Mouse (Mus musculus) lung, postnatal 36 days (tissue): Measurements from ENCODE around the gene Enpp6.

Source experiments
- DNase-seq: peaks from one replicate; pipeline ENCODE4 v3.0.0; 2022; ENCODE audit warnings: mixed read lengths

Enpp6 gene

GRCm38 (mm10) chr8:46986386-46987140, at the start of gene Enpp6:
Gene Enpp6 (plus strand): TSS chr8:46986887.
- no peak for DNase-seq

- no peak for DNase-seq
These were observed 48.5 kb upstream of the Enpp6 start for GRCm38 (mm10) chr8:46938218-46938617.

DNA sequence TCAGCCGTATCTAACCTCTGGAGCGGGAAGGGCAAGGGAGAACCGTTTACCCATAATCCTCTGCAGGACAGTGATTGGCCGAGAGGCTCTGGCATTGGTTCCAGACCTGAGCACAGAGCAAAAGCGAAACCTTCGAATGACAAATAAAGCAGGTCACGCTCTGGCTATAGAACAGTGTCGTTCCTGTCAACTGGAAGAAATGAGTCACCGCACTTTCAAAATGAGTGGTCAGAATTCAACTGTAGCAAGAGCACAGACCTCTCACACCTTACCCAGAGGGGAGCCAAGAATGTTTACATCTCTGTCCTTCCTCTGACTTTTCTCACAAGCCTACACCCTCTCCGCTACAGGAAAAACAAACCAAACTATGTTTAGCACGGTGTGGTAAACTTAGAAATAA, 45.4 kb upstream of the Enpp6 start:
- DNase-seq = peak; percentile 92

DNA sequence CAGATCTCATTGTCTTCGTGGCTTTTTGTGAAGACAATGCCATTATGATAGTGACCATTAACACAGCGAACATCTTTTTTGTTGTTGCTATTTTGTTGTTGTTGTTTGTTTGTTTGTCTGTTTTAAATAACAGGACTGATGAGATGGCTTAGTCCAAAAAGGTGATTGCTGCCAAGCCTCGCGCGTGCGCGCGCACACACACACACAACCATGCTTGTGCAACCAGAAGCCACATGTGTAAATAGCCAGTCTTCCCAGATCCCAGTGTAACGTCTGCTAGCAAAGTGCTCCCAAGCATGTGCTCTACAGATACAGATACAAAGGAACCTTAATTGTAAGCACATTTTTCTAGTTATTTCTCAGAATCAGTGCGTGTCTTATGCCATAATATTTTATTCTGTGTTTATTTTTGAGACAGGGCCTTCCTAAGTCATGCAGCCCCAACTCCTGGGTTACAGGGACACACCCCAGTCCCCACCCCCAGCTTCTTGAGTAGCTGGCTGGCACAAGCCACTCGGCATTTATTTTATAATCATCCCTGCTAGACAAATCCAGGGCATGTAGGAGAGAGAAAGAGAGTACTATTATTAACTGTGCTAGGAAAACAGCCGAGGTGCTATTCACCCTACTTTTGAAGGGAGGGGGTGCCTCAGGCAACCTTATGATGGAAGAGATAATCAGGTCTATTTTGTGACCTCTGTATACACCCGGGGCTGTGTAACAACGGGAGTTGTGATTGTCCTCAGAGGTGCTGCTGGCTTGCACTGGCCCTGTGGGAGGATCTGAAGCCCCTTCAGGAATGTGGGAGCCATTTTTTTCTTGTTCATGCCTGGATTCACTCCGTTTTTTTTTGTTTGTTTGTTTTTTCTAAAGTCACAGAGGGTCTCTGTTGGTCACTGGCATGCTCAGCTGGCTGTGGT, 44.7 kb upstream of the Enpp6 start:
- no peak for DNase-seq

GRCm38 (mm10) chr8:46942651-46943024, 44.0 kb upstream of the Enpp6 start:
- DNase-seq = no peak

- DNase-seq = no peak
These were observed 43.4 kb upstream of the Enpp6 start for GRCm38 (mm10) chr8:46943337-46943736.

DNA sequence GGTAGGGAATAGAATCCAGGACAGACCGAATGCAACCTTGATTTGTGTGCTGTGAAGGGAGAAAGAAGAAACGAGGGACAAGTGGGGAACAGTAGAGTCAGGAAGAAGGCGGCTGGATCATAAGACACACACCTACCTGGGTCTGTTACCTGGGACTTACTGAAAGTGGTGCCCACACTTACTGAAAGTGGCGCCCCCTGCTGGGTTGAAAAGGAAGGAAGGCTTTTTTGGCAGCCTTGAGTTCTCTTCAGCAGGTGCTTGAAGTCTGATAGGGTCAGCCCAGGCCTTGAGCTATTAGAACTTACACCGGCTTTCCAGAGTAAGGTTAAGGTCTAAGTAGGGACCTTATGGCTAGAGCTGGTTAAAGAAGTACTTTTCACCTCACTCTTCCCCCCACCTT, 40.5 kb upstream of the Enpp6 start:
- DNase-seq = peak; percentile 73

GRCm38 (mm10) chr8:46948091-46948757, 38.5 kb upstream of the Enpp6 start:
- DNase-seq = no peak

GRCm38 (mm10) chr8:46953472-46953871, 33.2 kb upstream of the Enpp6 start:
- peak; percentile 90 for DNase-seq

DNA sequence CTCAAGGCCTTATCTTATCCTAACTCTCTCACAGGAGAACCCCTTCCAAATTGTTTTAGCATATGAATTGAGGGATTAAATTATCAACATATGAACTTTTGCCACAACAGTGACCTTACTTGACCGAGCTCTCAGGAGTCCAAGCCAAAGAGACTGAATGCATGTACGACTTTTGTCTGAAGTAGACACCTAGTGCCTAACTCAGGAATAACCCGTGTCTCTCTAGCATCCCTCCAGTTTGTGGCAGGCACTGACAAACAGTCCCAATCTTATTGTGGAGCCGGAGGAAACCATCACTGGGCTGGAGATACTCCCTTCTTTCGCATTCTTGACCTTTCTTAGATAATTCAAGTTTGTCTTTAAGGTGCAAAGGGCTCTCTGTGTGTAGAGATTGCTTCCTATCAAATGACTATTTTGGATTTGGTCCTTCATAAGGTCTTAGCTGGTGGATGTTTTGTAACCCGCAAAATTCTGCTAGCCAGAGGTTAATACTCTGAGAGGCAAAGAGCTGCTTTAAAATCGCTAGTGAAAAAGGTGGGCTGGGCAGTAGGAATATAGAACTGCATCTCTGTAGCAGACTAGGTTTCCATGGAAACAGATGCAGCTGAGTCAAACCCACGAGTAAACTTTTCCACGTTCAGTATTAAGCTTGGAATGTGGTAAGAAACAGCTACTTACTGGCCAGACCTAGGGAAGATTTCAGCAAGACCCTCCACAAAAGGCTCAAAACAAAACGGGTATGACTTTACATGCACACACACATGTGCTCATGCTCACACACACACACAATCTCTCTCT, 23.9 kb upstream of the Enpp6 start:
- no peak for DNase-seq

DNA sequence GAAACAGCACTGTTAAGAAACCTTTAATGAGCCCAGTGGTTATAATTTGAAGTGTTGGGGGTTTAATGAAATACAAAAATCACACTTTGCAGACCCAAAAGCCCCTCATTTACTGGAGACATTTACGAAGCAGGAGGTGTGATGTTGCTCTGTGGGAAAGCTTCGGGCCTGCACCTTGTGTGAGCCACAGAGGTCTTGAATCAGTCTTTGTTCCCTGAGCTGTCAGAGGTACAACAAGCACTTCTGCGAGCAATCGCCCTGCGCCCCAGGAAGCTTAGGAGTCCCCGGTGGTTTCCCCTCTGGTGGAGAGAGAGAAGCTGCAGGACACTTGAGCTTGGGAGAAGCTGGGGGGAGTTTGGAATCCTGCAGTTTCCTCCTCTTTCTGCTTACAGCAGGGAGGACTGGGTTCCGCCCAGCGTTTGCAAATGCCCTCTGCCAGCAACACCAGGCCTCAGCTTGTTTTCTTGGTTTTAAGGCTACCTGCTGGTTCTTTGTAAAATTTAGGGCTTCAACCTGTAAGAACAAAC, 23.0 kb upstream of the Enpp6 start:
- no peak for DNase-seq

- DNase-seq = no peak
These were observed 20.9 kb upstream of the Enpp6 start for GRCm38 (mm10) chr8:46965812-46966211.

DNA sequence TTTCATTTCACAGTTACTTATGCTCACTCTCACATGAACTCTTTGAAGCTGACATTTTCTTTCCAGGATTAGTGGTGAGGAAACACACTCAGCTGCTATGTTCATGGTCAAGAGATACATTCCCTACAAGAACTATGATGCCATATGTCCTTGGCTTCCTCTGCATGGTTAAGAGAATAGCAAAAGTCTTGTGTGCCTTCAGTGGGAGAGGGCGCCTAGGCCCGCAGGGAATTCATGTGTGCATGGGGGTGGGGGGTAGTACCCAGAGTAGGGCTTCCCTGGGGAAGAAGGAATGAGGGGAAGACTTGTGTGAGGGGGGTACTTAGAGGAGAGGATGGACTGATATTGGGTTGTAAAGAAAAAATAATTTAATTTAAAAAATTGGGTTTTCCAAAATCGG, 18.0 kb upstream of the Enpp6 start:
- DNase-seq = no peak

DNA sequence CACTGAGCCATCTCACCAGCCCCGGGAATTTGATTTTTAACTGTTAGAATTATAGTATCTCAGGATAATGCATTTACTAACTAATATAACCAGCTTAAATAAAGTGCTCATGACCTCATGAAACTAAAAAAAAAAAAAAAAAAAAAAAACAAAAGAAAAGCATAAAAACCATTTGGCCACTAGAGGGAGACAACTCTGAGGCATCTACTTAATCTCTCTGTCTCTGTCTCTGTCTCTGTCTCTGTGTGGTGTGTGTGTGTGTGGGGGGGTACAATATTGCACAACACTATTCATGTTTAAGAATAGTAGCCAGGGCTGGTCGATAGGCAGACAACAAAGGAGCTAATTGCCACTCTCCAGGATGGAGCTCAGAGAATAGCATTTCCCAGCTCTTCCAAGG, 17.3 kb upstream of the Enpp6 start:
- no peak for DNase-seq

DNA sequence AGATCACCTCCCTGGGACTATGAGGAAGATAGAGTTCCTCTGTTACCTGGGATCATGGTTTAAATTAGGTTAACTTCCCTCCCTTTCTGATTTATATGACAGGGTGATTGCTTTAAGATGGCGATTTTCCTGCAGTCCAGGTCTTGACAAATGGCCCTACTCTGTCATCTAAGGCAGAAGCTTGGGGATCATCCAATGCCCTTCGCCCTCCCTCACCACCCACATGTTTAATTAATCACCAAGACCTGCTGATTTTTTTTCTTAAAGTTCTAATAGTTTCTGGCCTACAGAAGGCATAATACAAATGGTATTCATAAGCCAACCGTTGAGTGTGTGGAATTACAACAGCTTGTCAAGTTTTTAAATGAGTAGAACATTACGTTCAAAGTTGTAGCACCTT, 9.3 kb upstream of the Enpp6 start:
- no peak for DNase-seq

GRCm38 (mm10) chr8:46982166-46982565, 4.5 kb upstream of the Enpp6 start:
- no peak for DNase-seq

- DNase-seq = peak; percentile 44
These were observed 3.9 kb upstream of the Enpp6 start for GRCm38 (mm10) chr8:46982770-46983169.

DNA sequence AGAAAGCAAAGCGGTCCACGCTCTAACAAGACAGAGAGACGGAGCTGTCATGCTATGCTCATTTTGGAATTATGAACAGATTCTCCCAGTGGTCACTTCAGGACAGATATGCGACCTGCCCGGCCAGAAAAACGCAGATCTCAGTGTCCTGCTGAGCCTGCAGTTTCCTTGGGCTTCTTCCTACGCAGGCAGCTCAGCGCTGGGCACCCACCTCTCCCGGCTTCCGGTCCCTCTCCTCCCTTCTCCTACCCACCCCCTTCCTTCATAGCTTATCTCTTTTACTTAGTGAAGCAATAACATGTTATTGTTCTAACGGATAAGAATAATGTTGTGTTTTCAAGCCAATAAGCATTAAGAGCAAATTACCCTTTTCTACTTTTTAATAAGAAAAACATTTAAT, 2.0 kb upstream of the Enpp6 start:
- no peak for DNase-seq

- no peak for DNase-seq
These were observed 1.7 kb downstream of the Enpp6 start for GRCm38 (mm10) chr8:46988366-46988765.

GRCm38 (mm10) chr8:46991081-46991480, 4.4 kb downstream of the Enpp6 start:
- peak; percentile 26 for DNase-seq

- no peak for DNase-seq
These were observed 5.9 kb downstream of the Enpp6 start for GRCm38 (mm10) chr8:46992579-46992978.

DNA sequence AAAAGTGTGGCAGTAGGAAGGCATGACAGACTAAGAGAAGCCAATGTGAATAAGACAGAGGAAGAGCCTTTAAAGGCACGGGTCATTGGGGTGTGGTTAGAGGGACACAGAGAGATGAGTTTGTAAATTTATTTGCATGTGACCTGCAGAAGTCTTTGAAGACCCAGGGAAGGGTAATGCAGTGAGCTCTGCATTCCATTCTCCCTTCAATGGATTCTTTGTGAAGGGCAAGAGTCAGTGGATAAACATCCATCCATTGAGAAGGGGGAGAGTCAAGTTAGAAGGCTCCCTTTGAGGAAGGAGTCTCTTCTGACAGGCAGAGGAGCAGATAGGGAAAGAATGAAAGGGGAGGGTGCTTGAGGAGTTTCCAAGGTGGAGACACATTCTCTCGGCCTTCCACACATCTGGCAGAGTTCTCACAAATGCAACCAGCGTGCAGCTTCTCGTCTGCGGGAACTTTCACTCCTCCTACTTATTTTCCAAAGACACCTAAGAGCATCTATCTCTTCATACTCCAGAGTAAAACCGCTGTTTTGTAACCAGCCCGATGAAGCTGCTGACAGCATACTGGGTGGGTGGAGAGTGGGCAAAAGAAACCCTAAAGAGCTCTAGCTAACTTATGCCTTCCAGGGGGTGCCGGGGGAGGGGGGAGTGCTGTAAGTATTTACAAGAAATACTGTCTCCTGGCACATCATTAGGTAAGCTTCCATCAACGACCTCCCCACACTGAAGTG, 9.4 kb downstream of the Enpp6 start:
- DNase-seq = no peak
